In the genomic region with DNA sequence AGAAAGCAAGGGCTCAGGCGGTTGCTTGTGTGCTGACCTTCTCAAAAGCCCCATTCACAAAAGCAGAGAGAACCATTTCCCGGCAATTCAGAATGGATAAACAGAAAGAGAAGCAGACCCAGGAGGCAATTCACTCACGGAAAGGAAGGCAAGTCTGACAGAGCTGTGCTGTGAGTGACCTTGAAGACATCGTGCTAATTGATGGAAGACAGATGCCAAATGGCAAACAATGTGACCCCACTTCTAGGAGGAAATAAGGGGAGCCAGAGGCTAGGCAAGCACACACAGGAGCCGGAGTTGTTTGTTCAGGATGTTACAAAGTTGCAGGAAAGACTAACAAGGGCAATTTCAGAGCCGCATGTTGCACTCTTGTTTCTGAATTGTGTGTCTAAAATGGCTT, we compare ENCODE assay signal across 21 mouse cellular contexts.
DNase-seq lines count a peak whose midpoint lies in the region; ATAC-seq and TF ChIP-seq lines count a peak whose summit lies in the region.
"Had no signal": no experiment of that assay in that cellular context is flagged by ENCODE, and none has a peak within 500 bp of the region (broad histone marks: within the 10 kb centered on the region; RNA-seq: fewer than 3 reads in every experiment).

No protein-coding gene starts in this region.

- no peak; the same call in 1 of the 2 replicates for ATAC-seq in intestine, embryonic 15.5 days
- no peak for ATAC-seq in intestine, postnatal 0 days
- ATAC-seq in midbrain, embryonic 11.5 days (ENCODE audit: low FRiP score), result no peak
- ATAC-seq in midbrain, postnatal 0 days (ENCODE audit: low FRiP score), result no peak
- ATAC-seq: CD4-positive, CD25-positive, alpha-beta regulatory T cell, adult 4 months; forebrain, embryonic 15.5 days; liver, embryonic 12.5 days; midbrain, embryonic 13.5 days had no signal

- no peaks in the 10 kb centered on the region for H3K36me3 ChIP-seq in heart, embryonic 10.5 days
- H3K36me3 ChIP-seq in intestine, embryonic 15.5 days, result no peaks in the 10 kb centered on the region
- H3K36me3 ChIP-seq in intestine, postnatal 0 days (ENCODE audit: control insufficient read depth, insufficient read depth), result no peaks in the 10 kb centered on the region
- no peaks in the 10 kb centered on the region for H3K36me3 ChIP-seq in midbrain, embryonic 11.5 days (ENCODE audit: control insufficient read depth, insufficient read depth, low read length)
- H3K36me3 ChIP-seq in midbrain, postnatal 0 days (ENCODE audit: insufficient read depth, low read length), result no peaks in the 10 kb centered on the region
- H3K36me3 ChIP-seq: forebrain, embryonic 15.5 days; hindbrain, embryonic 15.5 days; limb, embryonic 12.5 days; liver, embryonic 12.5 days; midbrain, embryonic 13.5 days had no signal

- no peaks in the 10 kb centered on the region for H3K9me3 ChIP-seq in heart, embryonic 10.5 days
- H3K9me3 ChIP-seq in intestine, embryonic 15.5 days, result no peaks in the 10 kb centered on the region
- no peaks in the 10 kb centered on the region for H3K9me3 ChIP-seq in intestine, postnatal 0 days (ENCODE audit: control insufficient read depth)
- H3K9me3 ChIP-seq in midbrain, embryonic 11.5 days (ENCODE audit: control insufficient read depth, low read length), result no peaks in the 10 kb centered on the region
- H3K9me3 ChIP-seq in midbrain, postnatal 0 days (ENCODE audit: low read length), result no peaks in the 10 kb centered on the region
- H3K9me3 ChIP-seq: forebrain, embryonic 15.5 days; hindbrain, embryonic 15.5 days; limb, embryonic 12.5 days; liver, embryonic 12.5 days; midbrain, embryonic 13.5 days had no signal

- no peak for DNase-seq in heart, embryonic 10.5 days (ENCODE audit: low spot score)
- no peak for DNase-seq in heart, adult 9 months (ENCODE audit: low spot score in 2 of 2)
- DNase-seq in midbrain, embryonic 11.5 days (ENCODE audit: low spot score, missing footprints), result peak; percentile 45
- DNase-seq in midbrain, postnatal 0 days (ENCODE audit: low spot score), result no peak
- DNase-seq in embryo, embryonic 11 days, result peak; percentile 31
- DNase-seq in right cerebral cortex, adult 2 months (ENCODE audit: low spot score in 2 of 2), result no peak
- DNase-seq: adrenal gland, postnatal 25 days; cerebellum, adult 9-10 months; gastrocnemius, postnatal 10 days; heart, adult 11 months; kidney, postnatal 25 days; lung, adult 2 months; right cerebral cortex, postnatal 4 days had no signal

- no peak for TF ChIP-seq CTCF in intestine, postnatal 0 days (IDR thresholded peaks at IDR 0.05; ENCODE audit: low read depth)
- no peak for TF ChIP-seq CTCF in midbrain, postnatal 0 days (IDR thresholded peaks at IDR 0.05)

- 31% methylated on average over 6 of the region's 6 CpGs for WGBS in heart, embryonic 10.5 days
- WGBS in intestine, embryonic 15.5 days, result 19% methylated on average over 6 of the region's 6 CpGs
- WGBS in intestine, postnatal 0 days, result 27% methylated on average over 6 of the region's 6 CpGs
- 64% methylated on average over 6 of the region's 6 CpGs for WGBS in midbrain, embryonic 11.5 days
- WGBS in midbrain, postnatal 0 days, result 54% methylated on average over 6 of the region's 6 CpGs

- H3K4me3 ChIP-seq in heart, embryonic 10.5 days, result no peak overlapping the region
- H3K4me3 ChIP-seq in intestine, embryonic 15.5 days (replicated peaks), result no peak overlapping the region
- H3K4me3 ChIP-seq in intestine, postnatal 0 days (ENCODE audit: low read depth, low read length), result no peak overlapping the region
- no peak overlapping the region for H3K4me3 ChIP-seq in midbrain, embryonic 11.5 days (ENCODE audit: low read depth, low read length)
- H3K4me3 ChIP-seq in midbrain, postnatal 0 days (ENCODE audit: low read depth, low read length), result no peak overlapping the region
- H3K4me3 ChIP-seq: forebrain, embryonic 15.5 days; hindbrain, embryonic 15.5 days; limb, embryonic 12.5 days; liver, embryonic 12.5 days; midbrain, embryonic 13.5 days had no signal

- H3K9ac ChIP-seq in intestine, embryonic 15.5 days, result no peak overlapping the region
- H3K9ac ChIP-seq in intestine, postnatal 0 days (ENCODE audit: low read depth, low read length), result no peak overlapping the region
- no peak overlapping the region for H3K9ac ChIP-seq in midbrain, embryonic 11.5 days (ENCODE audit: low read length)
- H3K9ac ChIP-seq in midbrain, postnatal 0 days (replicated peaks; ENCODE audit: low read length, poor library complexity, severe bottlenecking), result no peak overlapping the region
- H3K9ac ChIP-seq: forebrain, embryonic 15.5 days; hindbrain, embryonic 15.5 days; limb, embryonic 12.5 days; liver, embryonic 12.5 days; midbrain, embryonic 13.5 days had no signal

- H3K27me3 ChIP-seq in heart, embryonic 10.5 days (ENCODE audit: insufficient read depth, poor library complexity, severe bottlenecking), result no peaks in the 10 kb centered on the region
- no peaks in the 10 kb centered on the region for H3K27me3 ChIP-seq in intestine, embryonic 15.5 days (replicated peaks)
- H3K27me3 ChIP-seq in intestine, postnatal 0 days (replicated peaks; ENCODE audit: control insufficient read depth, insufficient read depth, low read length), result no peaks in the 10 kb centered on the region
- no peaks in the 10 kb centered on the region for H3K27me3 ChIP-seq in midbrain, embryonic 11.5 days (ENCODE audit: control insufficient read depth, insufficient read depth, low read length)
- no peaks in the 10 kb centered on the region for H3K27me3 ChIP-seq in midbrain, postnatal 0 days (ENCODE audit: insufficient read depth, low read length)
- H3K27me3 ChIP-seq: forebrain, embryonic 15.5 days; hindbrain, embryonic 15.5 days; liver, embryonic 12.5 days; midbrain, embryonic 13.5 days had no signal

- 0 out of 2 replicates have a peak overlapping the region, but pooled peaks have one; percentile 11 for H3K4me2 ChIP-seq in intestine, embryonic 15.5 days (replicated peaks)
- no peak overlapping the region for H3K4me2 ChIP-seq in intestine, postnatal 0 days (replicated peaks; ENCODE audit: low read depth)
- H3K4me2 ChIP-seq in midbrain, embryonic 11.5 days, result no peak overlapping the region
- no peak overlapping the region for H3K4me2 ChIP-seq in midbrain, postnatal 0 days (ENCODE audit: low read depth, low read length, poor library complexity, severe bottlenecking)
- H3K4me2 ChIP-seq: forebrain, embryonic 15.5 days; hindbrain, embryonic 15.5 days; limb, embryonic 12.5 days; liver, embryonic 12.5 days; midbrain, embryonic 13.5 days had no signal

- H3K4me1 ChIP-seq in heart, embryonic 10.5 days, result peaks cover 19% of the 10 kb centered on the region
- H3K4me1 ChIP-seq in intestine, embryonic 15.5 days (replicated peaks), result peaks cover 9% of the 10 kb centered on the region
- no peaks in the 10 kb centered on the region for H3K4me1 ChIP-seq in intestine, postnatal 0 days (replicated peaks; ENCODE audit: control insufficient read depth, insufficient read depth, low read length)
- no peaks in the 10 kb centered on the region for H3K4me1 ChIP-seq in midbrain, embryonic 11.5 days (ENCODE audit: control insufficient read depth, insufficient read depth, low read length)
- no peaks in the 10 kb centered on the region for H3K4me1 ChIP-seq in midbrain, postnatal 0 days (ENCODE audit: insufficient read depth, low read length)
- H3K4me1 ChIP-seq: forebrain, embryonic 15.5 days; hindbrain, embryonic 15.5 days; liver, embryonic 12.5 days; midbrain, embryonic 13.5 days had no signal

- peak overlapping the region; percentile 59 for H3K27ac ChIP-seq in heart, embryonic 10.5 days
- no peak overlapping the region for H3K27ac ChIP-seq in intestine, embryonic 15.5 days
- no peak overlapping the region for H3K27ac ChIP-seq in intestine, postnatal 0 days (ENCODE audit: low read depth, low read length)
- H3K27ac ChIP-seq in midbrain, embryonic 11.5 days (ENCODE audit: low read depth, low read length), result no peak overlapping the region
- no peak overlapping the region for H3K27ac ChIP-seq in midbrain, postnatal 0 days (ENCODE audit: low read depth, low read length)
- H3K27ac ChIP-seq: forebrain, embryonic 15.5 days; hindbrain, embryonic 15.5 days; limb, embryonic 12.5 days; liver, embryonic 12.5 days; midbrain, embryonic 13.5 days had no signal

Comparison
In these comparisons a context has a peak if more than half of its experiments do, and no peak if none do; other contexts are left out.
1. DNase-seq: peak in midbrain, embryonic 11.5 days (single experiment) and embryo, embryonic 11 days (single experiment); none in heart, embryonic 10.5 days (single experiment), heart, adult 9 months (0 of 2), midbrain, postnatal 0 days (single experiment) and right cerebral cortex, adult 2 months (0 of 2).